Comparison of ENCODE assay signal across 26 mouse cellular contexts in the genomic region with DNA sequence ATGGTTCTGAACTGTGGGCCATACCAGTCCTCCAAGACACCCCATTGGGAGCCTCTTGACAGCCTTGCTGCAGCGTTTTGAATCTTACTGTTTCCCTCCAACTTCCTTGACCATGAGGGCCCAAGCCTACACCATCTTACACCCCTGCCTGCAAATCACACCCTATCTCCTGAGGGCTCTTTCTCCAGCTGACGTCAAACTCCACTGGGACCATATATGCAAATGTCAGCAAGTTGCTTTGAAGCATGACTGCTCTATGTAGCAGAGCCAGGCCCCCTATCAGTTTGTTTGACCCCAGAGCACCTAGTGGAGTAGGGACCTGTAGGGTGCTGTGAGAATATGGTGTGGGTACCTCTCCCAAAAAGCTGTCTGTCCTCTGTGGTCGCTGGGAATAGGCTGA.
"Had no signal": no experiment of that assay in that cellular context is flagged by ENCODE, and none has a peak within 500 bp of the region (broad histone marks: within the 10 kb centered on the region; RNA-seq: fewer than 3 reads in every experiment).

No protein-coding gene starts in this region.

- H3K4me3 ChIP-seq: heart, adult 2 months; heart, embryonic 13.5 days; heart, embryonic 15.5 days; hindbrain, embryonic 10.5 days; hindbrain, embryonic 12.5 days; intestine, embryonic 15.5 days; layer of hippocampus, adult 2 months; left cerebral cortex, adult 2 months; limb, embryonic 10.5 days; limb, embryonic 12.5 days had no signal

- DNase-seq: gastrocnemius, postnatal 10 days; gastrocnemius, postnatal 25 days; heart, adult 2 months; heart, postnatal 14 days; heart, postnatal 36 days; kidney, adult 18-20 months; kidney, adult 8-10 months; kidney, postnatal 10 days; kidney, postnatal 25 days; kidney, postnatal 4 days; liver had no signal

- H3K27ac ChIP-seq: heart, adult 2 months; heart, embryonic 13.5 days; heart, embryonic 15.5 days; hindbrain, embryonic 10.5 days; hindbrain, embryonic 12.5 days; hindbrain, embryonic 14.5 days; intestine, embryonic 15.5 days; layer of hippocampus, adult 2 months; left cerebral cortex, adult 2 months; limb, embryonic 10.5 days; limb, embryonic 12.5 days had no signal

- ATAC-seq: hindbrain, embryonic 16.5 days; inflammation-experienced regulatory T-cells, adult 6 months; intestine, embryonic 15.5 days; intestine, postnatal 0 days had no signal

- H3K4me1 ChIP-seq: limb, embryonic 10.5 days; limb, embryonic 12.5 days had no signal

- H3K27me3 ChIP-seq: heart, embryonic 15.5 days; hindbrain, embryonic 12.5 days had no signal

- H3K9me3 ChIP-seq: heart, embryonic 13.5 days; heart, embryonic 15.5 days; hindbrain, embryonic 10.5 days; hindbrain, embryonic 12.5 days; intestine, embryonic 15.5 days; limb, embryonic 10.5 days; limb, embryonic 12.5 days had no signal

- H3K9ac ChIP-seq: heart, embryonic 13.5 days; heart, embryonic 15.5 days; hindbrain, embryonic 12.5 days; hindbrain, embryonic 14.5 days; intestine, embryonic 15.5 days; limb, embryonic 12.5 days had no signal

- H3K36me3 ChIP-seq: heart, embryonic 13.5 days; heart, embryonic 15.5 days; hindbrain, embryonic 10.5 days; hindbrain, embryonic 12.5 days; intestine, embryonic 15.5 days; limb, embryonic 10.5 days; limb, embryonic 12.5 days had no signal

- H3K4me2 ChIP-seq: heart, embryonic 11.5 days; heart, embryonic 13.5 days; heart, embryonic 15.5 days; hindbrain, embryonic 12.5 days; hindbrain, embryonic 14.5 days; intestine, embryonic 15.5 days; limb, embryonic 12.5 days; liver, embryonic 11.5 days had no signal
